Mouse (Mus musculus) heart, postnatal 0 days (tissue): ENCODE results near the gene Usf2. TPM values are rescaled to one million over a fixed set of nuclear protein-coding genes. Genes with fewer than 3 reads are reported as not detected.

Experiments
- ATAC-seq: fragments of 200-750 bp; cut with Nextera tagmentation; 2 replicates; pipeline ENCODE4 v1.8.0; 2017; ENCODE audit warnings: low read depth, moderate number of reproducible peaks, moderate library complexity; ENCODE audit not compliant: insufficient read depth
- DNase-seq: peaks from one replicate; pipeline ENCODE4 v3.0.0-alpha.2; 2016; ENCODE audit warnings: low spot score
- H3K27ac ChIP-seq: fragments of 300-500 bp; sonication (generic); 2 replicates; pipeline ENCODE4 v1.5.1; 2014; ENCODE audit warnings: low read depth, mild to moderate bottlenecking
- H3K27me3 ChIP-seq: fragments of 300-500 bp; sonication (generic); 2 replicates; pipeline ENCODE4 v1.6.1; 2014; ENCODE audit warnings: low read length, mixed read lengths; ENCODE audit not compliant: control insufficient read depth, insufficient read depth
- H3K36me3 ChIP-seq: fragments of 300-500 bp; sonication (generic); replicated peaks from 2 replicates; pipeline ENCODE4 v1.6.1; 2014; ENCODE audit warnings: low read length, mixed read lengths; ENCODE audit not compliant: control insufficient read depth, insufficient read depth
- H3K4me1 ChIP-seq: fragments of 300-500 bp; sonication (generic); 2 replicates; pipeline ENCODE4 v1.6.1; 2014; ENCODE audit warnings: antibody characterized with exemption; ENCODE audit not compliant: control insufficient read depth, insufficient read depth
- H3K4me2 ChIP-seq: fragments of 300-500 bp; sonication (generic); 2 replicates; pipeline ENCODE4 v1.6.1; 2014; ENCODE audit warnings: low read depth, mild to moderate bottlenecking, low read length, moderate library complexity
- H3K4me3 ChIP-seq: fragments of 300-500 bp; sonication (generic); 2 replicates; pipeline ENCODE4 v1.5.1; 2014; ENCODE audit warnings: low read depth, low read length
- H3K9ac ChIP-seq: fragments of 300-500 bp; sonication (generic); replicated peaks from 2 replicates; pipeline ENCODE4 v1.6.1; 2014; ENCODE audit warnings: low read depth, low read length, mixed read lengths
- H3K9me3 ChIP-seq: fragments of 300-500 bp; sonication (generic); replicated peaks from 2 replicates; pipeline ENCODE4 v1.6.1; 2016; ENCODE audit warnings: low read length; ENCODE audit not compliant: control insufficient read depth
- CTCF ChIP-seq: IDR thresholded peaks from 2 replicates; pipeline ENCODE4 v1.5.1; 2016; ENCODE audit warnings: antibody characterized with exemption, control low read depth, low read depth
- EP300 ChIP-seq: IDR thresholded peaks from 2 replicates; pipeline ENCODE4 v1.6.1; 2016; ENCODE audit warnings: antibody characterized with exemption, low read depth
- WGBS: fragments of 180-500 bp; shearing (Covaris S2); extraction: QIAGEN DNeasy Blood & Tissue Kit; methylation state at CpG from one replicate; pipeline ENCODE4 v1.1.7; 2014; 5-methylcytosine and 5-hydroxymethylcytosine counted together
- polyA plus RNA-seq: library from polyadenylated mRNA; unstranded; fragments of >200 nt; fragmentation: Nextera tagmentation; extraction: Ambion mirVana; gene quantifications from 2 replicates; pipeline ENCODE4 v1.2.1, GENCODE M21; 2015
- total RNA-seq: library from RNA; depleted of rRNA; stranded (reverse); fragments of >200 nt; gene quantifications from 2 replicates; pipeline ENCODE4 v1.2.3, GENCODE M21; 2014; ENCODE audit warnings: low replicate concordance

The Usf2 gene
- total and polyA plus RNA-seq, 2 experiments from 2014 or later = 16.7 to 101 TPM

GRCm38 (mm10) chr7:30958109-30958865 lies 1.7 kb upstream of the Usf2 start:
- WGBS = 76% methylated on average over 28 of the region's 28 CpGs
- H3K9ac ChIP-seq = peak overlapping the region; percentile 100
- H3K27me3 ChIP-seq = no peaks in the 10 kb centered on the region
- TF ChIP-seq CTCF (no peak), EP300 (no peak)
- no peaks in the 10 kb centered on the region for H3K9me3 ChIP-seq
- H3K4me2 ChIP-seq = peak overlapping the region; percentile 92
- no peak for DNase-seq
- H3K36me3 ChIP-seq = peaks cover 28% of the 10 kb centered on the region
- ATAC-seq = no peak
- H3K27ac ChIP-seq = peak overlapping the region; percentile 99
- peaks cover 24% of the 10 kb centered on the region for H3K4me1 ChIP-seq
- peak overlapping the region; percentile 99 for H3K4me3 ChIP-seq

- 0 out of 2 replicates have a peak, but pooled peaks have one; percentile 37 for TF ChIP-seq EP300
- TF ChIP-seq CTCF = no peak
Observed at GRCm38 (mm10) chr7:30957367-30957783, 772 bp upstream of the Usf2 start.

GRCm38 (mm10) chr7:30956357-30956751 lies 249 bp downstream of the Usf2 start:
- ATAC-seq = peak; percentile 42
- Histone ChIP-seq H3K27me3 (no peaks in the 10 kb centered on the region), H3K4me2 (peak overlapping the region; percentile 92), H3K27ac (peak overlapping the region; percentile 99), H3K36me3 (peaks cover 45% of the 10 kb centered on the region), H3K9me3 (no peaks in the 10 kb centered on the region), H3K9ac (peak overlapping the region; percentile 100), H3K4me3 (peak overlapping the region; percentile 99), H3K4me1 (peaks cover 20% of the 10 kb centered on the region)
- DNase-seq = no peak
- TF ChIP-seq EP300 = no peak
- no peak for TF ChIP-seq CTCF
- 0% methylated on average over 24 of the region's 49 CpGs for WGBS

More at GRCm38 (mm10) chr7:30957367-30957783, 772 bp upstream of the Usf2 start:
- H3K27me3 ChIP-seq = no peaks in the 10 kb centered on the region
- WGBS = 0% methylated on average over 43 of the region's 43 CpGs
- ATAC-seq = peak; percentile 61
- peaks cover 35% of the 10 kb centered on the region for H3K36me3 ChIP-seq
- peak; percentile 79 for DNase-seq
- H3K27ac ChIP-seq = peak overlapping the region; percentile 99
- H3K9me3 ChIP-seq = no peaks in the 10 kb centered on the region
- peak overlapping the region; percentile 100 for H3K9ac ChIP-seq
- H3K4me3 ChIP-seq = peak overlapping the region; percentile 99
- peak overlapping the region; percentile 92 for H3K4me2 ChIP-seq
- peaks cover 20% of the 10 kb centered on the region for H3K4me1 ChIP-seq

- DNase-seq (peak; percentile 87), ATAC-seq (peak; percentile 69)
- under 1% methylated on average over 59 of the region's 64 CpGs for WGBS
- Histone ChIP-seq H3K36me3 (peaks cover 50% of the 10 kb centered on the region), H3K4me2 (peak overlapping the region; percentile 92), H3K4me3 (peak overlapping the region; percentile 99), H3K9me3 (no peaks in the 10 kb centered on the region), H3K27me3 (no peaks in the 10 kb centered on the region), H3K4me1 (peaks cover 16% of the 10 kb centered on the region), H3K27ac (peak overlapping the region; percentile 99), H3K9ac (peak overlapping the region; percentile 100)
- TF ChIP-seq EP300 (no peak), CTCF (peak; percentile 68)
Observed at GRCm38 (mm10) chr7:30955584-30956356, 833 bp downstream of the Usf2 start.

GRCm38 (mm10) chr7:30954971-30955520 lies 1.6 kb downstream of the Usf2 start:
- TF ChIP-seq EP300 (no peak), CTCF (no peak)
- H3K4me2 ChIP-seq = peak overlapping the region; percentile 92
- peaks cover 57% of the 10 kb centered on the region for H3K36me3 ChIP-seq
- WGBS = 91% methylated on average over 12 of the region's 12 CpGs
- H3K27ac ChIP-seq = no peak overlapping the region
- no peaks in the 10 kb centered on the region for H3K9me3 ChIP-seq
- ATAC-seq (no peak), DNase-seq (no peak)
- no peak overlapping the region for H3K9ac ChIP-seq
- H3K27me3 ChIP-seq = no peaks in the 10 kb centered on the region
- no peak overlapping the region for H3K4me3 ChIP-seq
- H3K4me1 ChIP-seq = peaks cover 15% of the 10 kb centered on the region
